Mouse (Mus musculus): ENCODE data around the gene Skida1. TPM values are rescaled to one million over a fixed set of nuclear protein-coding genes. Genes with fewer than 3 reads are reported as not detected.

Skida1 gene
- polyA plus RNA-seq, 1 experiment from 2014 or later: 23.8 TPM

GRCm38 (mm10) chr2:18025116-18025515, 23.7 kb downstream of the Skida1 start:
- Histone ChIP-seq H3K36me3 (no peaks in the 10 kb centered on the region), H3K27ac (replicated peaks) (no peak overlapping the region), H3K9ac (replicated peaks) (peak overlapping the region; percentile 94; the same call in 1 of the 2 replicates), H3K9me3 (no peaks in the 10 kb centered on the region), H3K4me1 (peaks cover 23% of the 10 kb centered on the region), H3K4me3 (peak overlapping the region; percentile 65), H3K27me3 (no peaks in the 10 kb centered on the region), H3K4me2 (replicated peaks) (peak overlapping the region; percentile 97)
- no peak for ATAC-seq (ENCODE audit: low FRiP score, low read depth)
- WGBS: 14% methylated on average over 5 of the region's 5 CpGs

GRCm38 (mm10) chr2:18022886-18023285, 26.0 kb downstream of the Skida1 start:
- H3K36me3 ChIP-seq: no peaks in the 10 kb centered on the region
- no peak overlapping the region for H3K27ac ChIP-seq (replicated peaks)
- 57% methylated on average over 1 of the region's 1 CpGs for WGBS
- no peak for ATAC-seq (ENCODE audit: low FRiP score, low read depth)
- no peak overlapping the region for H3K9ac ChIP-seq (replicated peaks)
- H3K27me3 ChIP-seq: no peaks in the 10 kb centered on the region
- H3K4me1 ChIP-seq: peaks cover 20% of the 10 kb centered on the region
- H3K4me2 ChIP-seq (replicated peaks): no peak overlapping the region
- no peak overlapping the region for H3K4me3 ChIP-seq
- H3K9me3 ChIP-seq: no peaks in the 10 kb centered on the region

GRCm38 (mm10) chr2:18019122-18019521, 29.7 kb downstream of the Skida1 start:
- no peak overlapping the region for H3K9ac ChIP-seq (replicated peaks)
- H3K27ac ChIP-seq (replicated peaks): no peak overlapping the region
- no peaks in the 10 kb centered on the region for H3K4me1 ChIP-seq
- H3K4me2 ChIP-seq (replicated peaks): no peak overlapping the region
- no peak for ATAC-seq (ENCODE audit: low FRiP score, low read depth)
- no peaks in the 10 kb centered on the region for H3K36me3 ChIP-seq
- H3K27me3 ChIP-seq: no peaks in the 10 kb centered on the region
- H3K4me3 ChIP-seq: no peak overlapping the region
- H3K9me3 ChIP-seq: no peaks in the 10 kb centered on the region
- 80% methylated on average over 1 of the region's 1 CpGs for WGBS

- no peak overlapping the region for H3K9ac ChIP-seq (replicated peaks)
- H3K36me3 ChIP-seq: no peaks in the 10 kb centered on the region
- H3K27me3 ChIP-seq: no peaks in the 10 kb centered on the region
- 94% methylated on average over 6 of the region's 6 CpGs for WGBS
- H3K9me3 ChIP-seq: no peaks in the 10 kb centered on the region
- H3K27ac ChIP-seq (replicated peaks): no peak overlapping the region
- H3K4me2 ChIP-seq (replicated peaks): no peak overlapping the region
- H3K4me3 ChIP-seq: no peak overlapping the region
- H3K4me1 ChIP-seq: no peaks in the 10 kb centered on the region
- no peak for ATAC-seq (ENCODE audit: low FRiP score, low read depth)
Observed at GRCm38 (mm10) chr2:18017321-18017720, 31.5 kb downstream of the Skida1 start.

- Histone ChIP-seq H3K9me3 (no peaks in the 10 kb centered on the region), H3K36me3 (no peaks in the 10 kb centered on the region), H3K4me1 (no peaks in the 10 kb centered on the region), H3K27ac (replicated peaks) (no peak overlapping the region), H3K4me2 (replicated peaks) (no peak overlapping the region), H3K4me3 (no peak overlapping the region), H3K27me3 (no peaks in the 10 kb centered on the region), H3K9ac (replicated peaks) (no peak overlapping the region)
- 96% methylated on average over 1 of the region's 1 CpGs for WGBS
- no peak for ATAC-seq (ENCODE audit: low FRiP score, low read depth)
Observed at GRCm38 (mm10) chr2:18016639-18017038, 32.2 kb downstream of the Skida1 start.

- H3K4me3 ChIP-seq: no peak overlapping the region
- no peak overlapping the region for H3K4me2 ChIP-seq (replicated peaks)
- H3K9ac ChIP-seq (replicated peaks): no peak overlapping the region
- H3K9me3 ChIP-seq: no peaks in the 10 kb centered on the region
- no peak overlapping the region for H3K27ac ChIP-seq (replicated peaks)
- H3K36me3 ChIP-seq: no peaks in the 10 kb centered on the region
- H3K4me1 ChIP-seq: no peaks in the 10 kb centered on the region
- H3K27me3 ChIP-seq: no peaks in the 10 kb centered on the region
- 43% methylated on average over 3 of the region's 3 CpGs for WGBS
- no peak for ATAC-seq (ENCODE audit: low FRiP score, low read depth)
Observed at GRCm38 (mm10) chr2:18015581-18015980, 33.3 kb downstream of the Skida1 start.

GRCm38 (mm10) chr2:18012866-18013265, 36.0 kb downstream of the Skida1 start:
- H3K9ac ChIP-seq (replicated peaks): no peak overlapping the region
- no peaks in the 10 kb centered on the region for H3K4me1 ChIP-seq
- no peaks in the 10 kb centered on the region for H3K27me3 ChIP-seq
- H3K4me2 ChIP-seq (replicated peaks): no peak overlapping the region
- H3K36me3 ChIP-seq: no peaks in the 10 kb centered on the region
- WGBS: 90% methylated on average over 3 of the region's 3 CpGs
- no peak overlapping the region for H3K4me3 ChIP-seq
- no peak for ATAC-seq (ENCODE audit: low FRiP score, low read depth)
- H3K27ac ChIP-seq (replicated peaks): no peak overlapping the region
- H3K9me3 ChIP-seq: no peaks in the 10 kb centered on the region

- H3K9ac ChIP-seq (replicated peaks): no peak overlapping the region
- no peak for ATAC-seq (ENCODE audit: low FRiP score, low read depth)
- no peaks in the 10 kb centered on the region for H3K9me3 ChIP-seq
- no peak overlapping the region for H3K4me2 ChIP-seq (replicated peaks)
- H3K27ac ChIP-seq (replicated peaks): no peak overlapping the region
- H3K27me3 ChIP-seq: no peaks in the 10 kb centered on the region
- WGBS: 92% methylated on average over 6 of the region's 6 CpGs
- H3K4me1 ChIP-seq: no peaks in the 10 kb centered on the region
- H3K36me3 ChIP-seq: no peaks in the 10 kb centered on the region
- H3K4me3 ChIP-seq: no peak overlapping the region
Observed at GRCm38 (mm10) chr2:18011226-18011625, 37.6 kb downstream of the Skida1 start.

GRCm38 (mm10) chr2:18005137-18005536, 43.7 kb downstream of the Skida1 start:
- Histone ChIP-seq H3K4me3 (no peak overlapping the region), H3K4me2 (replicated peaks) (no peak overlapping the region), H3K27ac (replicated peaks) (no peak overlapping the region), H3K36me3 (no peaks in the 10 kb centered on the region), H3K27me3 (no peaks in the 10 kb centered on the region), H3K4me1 (no peaks in the 10 kb centered on the region), H3K9ac (replicated peaks) (no peak overlapping the region), H3K9me3 (no peaks in the 10 kb centered on the region)
- ATAC-seq (ENCODE audit: low FRiP score, low read depth): no peak
- WGBS: 36% methylated on average over 8 of the region's 8 CpGs

- Histone ChIP-seq H3K4me3 (no peak overlapping the region), H3K9me3 (no peaks in the 10 kb centered on the region), H3K4me2 (replicated peaks) (no peak overlapping the region), H3K27me3 (no peaks in the 10 kb centered on the region), H3K4me1 (no peaks in the 10 kb centered on the region), H3K9ac (replicated peaks) (no peak overlapping the region), H3K36me3 (no peaks in the 10 kb centered on the region), H3K27ac (replicated peaks) (no peak overlapping the region)
- WGBS: 89% methylated on average over 4 of the region's 4 CpGs
- no peak for ATAC-seq (ENCODE audit: low FRiP score, low read depth)
Observed at GRCm38 (mm10) chr2:18004286-18004685, 44.6 kb downstream of the Skida1 start.

- 87% methylated on average over 3 of the region's 3 CpGs for WGBS
Observed at GRCm38 (mm10) chr2:18002306-18002705, 46.5 kb downstream of the Skida1 start.

GRCm38 (mm10) chr2:17996858-17997257, 52.0 kb downstream of the Skida1 start, which contains the start of gene H2al2a:
TSS of gene H2al2a (minus strand) at chr2:17996958.
- H3K4me1 ChIP-seq: no peaks in the 10 kb centered on the region; the same call in 1 of the 2 replicates
- ATAC-seq (ENCODE audit: low FRiP score, low read depth): no peak
- no peak within 1 kb of the TSS for H3K4me2 ChIP-seq (replicated peaks)
- no peaks in the 10 kb centered on the region for H3K36me3 ChIP-seq
- no peak within 1 kb of the TSS for H3K4me3 ChIP-seq
- H3K27me3 ChIP-seq: no peaks in the 10 kb centered on the region
- H3K9ac ChIP-seq (replicated peaks): no peak within 1 kb of the TSS
- no peak within 1 kb of the TSS for H3K27ac ChIP-seq (replicated peaks)
- no peaks in the 10 kb centered on the region for H3K9me3 ChIP-seq

More at GRCm38 (mm10) chr2:18002306-18002705, 46.5 kb downstream of the Skida1 start:
- no peaks in the 10 kb centered on the region for H3K36me3 ChIP-seq
- no peaks in the 10 kb centered on the region for H3K4me1 ChIP-seq
- ATAC-seq (ENCODE audit: low FRiP score, low read depth): no peak
- H3K27me3 ChIP-seq: no peaks in the 10 kb centered on the region
- H3K4me3 ChIP-seq: no peak overlapping the region
- no peak overlapping the region for H3K4me2 ChIP-seq (replicated peaks)
- H3K27ac ChIP-seq (replicated peaks): no peak overlapping the region
- no peak overlapping the region for H3K9ac ChIP-seq (replicated peaks)
- no peaks in the 10 kb centered on the region for H3K9me3 ChIP-seq

Data from midbrain, embryonic 12.5 days (tissue).